Mouse (Mus musculus): ENCODE data around the gene Tex48. TPM values are rescaled to one million over a fixed set of nuclear protein-coding genes. Genes with fewer than 3 reads are reported as not detected.

The Tex48 gene
- polyA plus RNA-seq, 1 experiment from 2014 or later: not detected

DNA sequence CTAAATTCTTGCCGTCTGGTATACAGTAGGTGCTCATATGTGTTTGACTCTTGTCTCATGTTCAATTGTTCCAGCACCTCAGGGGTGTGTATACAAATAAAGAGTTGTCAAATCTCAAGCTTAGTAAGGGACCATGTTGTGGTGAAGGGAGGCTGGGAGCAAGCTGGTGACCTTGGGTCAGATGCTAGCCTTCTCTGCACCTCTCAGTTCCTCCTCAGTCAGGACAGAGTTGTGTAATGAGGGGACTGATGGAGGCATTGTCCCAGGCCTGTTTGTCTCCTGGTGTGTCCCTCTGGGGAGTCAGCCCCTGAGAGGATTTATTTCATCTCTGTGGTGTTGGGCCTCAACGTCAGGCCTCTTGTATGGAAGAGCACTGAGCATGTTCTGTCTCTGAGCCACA, 36.0 kb downstream of the Tex48 start:
- H3K9ac ChIP-seq (ENCODE audit: low read length): no peak overlapping the region
- no peaks in the 10 kb centered on the region for H3K9me3 ChIP-seq (ENCODE audit: control insufficient read depth, low read length)
- no peak for ATAC-seq (ENCODE audit: low read depth)
- WGBS: 70% methylated on average over 2 of the region's 2 CpGs
- no peak overlapping the region for H3K4me2 ChIP-seq (ENCODE audit: low read depth, low read length)
- H3K4me1 ChIP-seq (replicated peaks; ENCODE audit: control insufficient read depth, insufficient read depth, low read length): no peaks in the 10 kb centered on the region
- no peak overlapping the region for H3K4me3 ChIP-seq (ENCODE audit: low read length)
- H3K36me3 ChIP-seq (ENCODE audit: control insufficient read depth, insufficient read depth, low read length): no peaks in the 10 kb centered on the region
- H3K27ac ChIP-seq (ENCODE audit: low read length): no peak overlapping the region
- H3K27me3 ChIP-seq (ENCODE audit: control insufficient read depth, insufficient read depth, low read depth, low read length): no peaks in the 10 kb centered on the region

GRCm38 (mm10) chr4:63585216-63585615, 37.0 kb downstream of the Tex48 start:
- no peak for ATAC-seq (ENCODE audit: low read depth)
- Histone ChIP-seq H3K4me3 (ENCODE audit: low read length) (no peak overlapping the region), H3K9ac (ENCODE audit: low read length) (no peak overlapping the region), H3K36me3 (ENCODE audit: control insufficient read depth, insufficient read depth, low read length) (no peaks in the 10 kb centered on the region), H3K4me2 (ENCODE audit: low read depth, low read length) (no peak overlapping the region), H3K4me1 (replicated peaks; ENCODE audit: control insufficient read depth, insufficient read depth, low read length) (no peaks in the 10 kb centered on the region), H3K27ac (ENCODE audit: low read length) (no peak overlapping the region), H3K27me3 (ENCODE audit: control insufficient read depth, insufficient read depth, low read depth, low read length) (no peaks in the 10 kb centered on the region), H3K9me3 (ENCODE audit: control insufficient read depth, low read length) (no peaks in the 10 kb centered on the region)
- 84% methylated on average over 10 of the region's 10 CpGs for WGBS

GRCm38 (mm10) chr4:63582580-63582979, 39.6 kb downstream of the Tex48 start:
- Histone ChIP-seq H3K9me3 (ENCODE audit: control insufficient read depth, low read length) (no peaks in the 10 kb centered on the region), H3K4me2 (ENCODE audit: low read depth, low read length) (no peak overlapping the region), H3K27me3 (ENCODE audit: control insufficient read depth, insufficient read depth, low read depth, low read length) (no peaks in the 10 kb centered on the region), H3K27ac (ENCODE audit: low read length) (no peak overlapping the region), H3K9ac (ENCODE audit: low read length) (no peak overlapping the region), H3K36me3 (ENCODE audit: control insufficient read depth, insufficient read depth, low read length) (peaks cover 2% of the 10 kb centered on the region; the same call in 1 of the 2 replicates), H3K4me3 (ENCODE audit: low read length) (no peak overlapping the region), H3K4me1 (replicated peaks; ENCODE audit: control insufficient read depth, insufficient read depth, low read length) (no peaks in the 10 kb centered on the region)
- 64% methylated on average over 5 of the region's 5 CpGs for WGBS
- no peak for ATAC-seq (ENCODE audit: low read depth)

- no peak overlapping the region for H3K4me2 ChIP-seq (ENCODE audit: low read depth, low read length)
- no peak overlapping the region for H3K27ac ChIP-seq (ENCODE audit: low read length)
- no peak overlapping the region for H3K4me3 ChIP-seq (ENCODE audit: low read length)
- H3K9ac ChIP-seq (ENCODE audit: low read length): no peak overlapping the region
- H3K27me3 ChIP-seq (ENCODE audit: control insufficient read depth, insufficient read depth, low read depth, low read length): no peaks in the 10 kb centered on the region
- peaks cover 5% of the 10 kb centered on the region; the same call in 1 of the 2 replicates for H3K36me3 ChIP-seq (ENCODE audit: control insufficient read depth, insufficient read depth, low read length)
- WGBS: 43% methylated on average over 6 of the region's 6 CpGs
- no peaks in the 10 kb centered on the region for H3K9me3 ChIP-seq (ENCODE audit: control insufficient read depth, low read length)
- ATAC-seq (ENCODE audit: low read depth): no peak
- H3K4me1 ChIP-seq (replicated peaks; ENCODE audit: control insufficient read depth, insufficient read depth, low read length): no peaks in the 10 kb centered on the region
Observed at GRCm38 (mm10) chr4:63580078-63580477, 42.1 kb downstream of the Tex48 start.

- Histone ChIP-seq H3K27ac (ENCODE audit: low read length) (no peak overlapping the region), H3K4me2 (ENCODE audit: low read depth, low read length) (no peak overlapping the region), H3K27me3 (ENCODE audit: control insufficient read depth, insufficient read depth, low read depth, low read length) (no peaks in the 10 kb centered on the region), H3K36me3 (ENCODE audit: control insufficient read depth, insufficient read depth, low read length) (peaks cover 5% of the 10 kb centered on the region; the same call in 1 of the 2 replicates), H3K4me3 (ENCODE audit: low read length) (no peak overlapping the region), H3K4me1 (replicated peaks; ENCODE audit: control insufficient read depth, insufficient read depth, low read length) (no peaks in the 10 kb centered on the region), H3K9me3 (ENCODE audit: control insufficient read depth, low read length) (no peaks in the 10 kb centered on the region), H3K9ac (ENCODE audit: low read length) (no peak overlapping the region)
- no peak for ATAC-seq (ENCODE audit: low read depth)
- WGBS: 82% methylated on average over 14 of the region's 14 CpGs
Observed at GRCm38 (mm10) chr4:63579649-63580048, 42.6 kb downstream of the Tex48 start.

GRCm38 (mm10) chr4:63572621-63573020, 49.6 kb downstream of the Tex48 start:
- Histone ChIP-seq H3K4me1 (replicated peaks; ENCODE audit: control insufficient read depth, insufficient read depth, low read length) (peaks cover 10% of the 10 kb centered on the region; the same call in 1 of the 2 replicates), H3K4me2 (ENCODE audit: low read depth, low read length) (no peak overlapping the region), H3K9me3 (ENCODE audit: control insufficient read depth, low read length) (no peaks in the 10 kb centered on the region), H3K27ac (ENCODE audit: low read length) (no peak overlapping the region), H3K9ac (ENCODE audit: low read length) (no peak overlapping the region), H3K4me3 (ENCODE audit: low read length) (no peak overlapping the region), H3K36me3 (ENCODE audit: control insufficient read depth, insufficient read depth, low read length) (peaks cover 3% of the 10 kb centered on the region; the same call in 1 of the 2 replicates), H3K27me3 (ENCODE audit: control insufficient read depth, insufficient read depth, low read depth, low read length) (no peaks in the 10 kb centered on the region)
- ATAC-seq (ENCODE audit: low read depth): no peak
- 86% methylated on average over 5 of the region's 5 CpGs for WGBS

DNA sequence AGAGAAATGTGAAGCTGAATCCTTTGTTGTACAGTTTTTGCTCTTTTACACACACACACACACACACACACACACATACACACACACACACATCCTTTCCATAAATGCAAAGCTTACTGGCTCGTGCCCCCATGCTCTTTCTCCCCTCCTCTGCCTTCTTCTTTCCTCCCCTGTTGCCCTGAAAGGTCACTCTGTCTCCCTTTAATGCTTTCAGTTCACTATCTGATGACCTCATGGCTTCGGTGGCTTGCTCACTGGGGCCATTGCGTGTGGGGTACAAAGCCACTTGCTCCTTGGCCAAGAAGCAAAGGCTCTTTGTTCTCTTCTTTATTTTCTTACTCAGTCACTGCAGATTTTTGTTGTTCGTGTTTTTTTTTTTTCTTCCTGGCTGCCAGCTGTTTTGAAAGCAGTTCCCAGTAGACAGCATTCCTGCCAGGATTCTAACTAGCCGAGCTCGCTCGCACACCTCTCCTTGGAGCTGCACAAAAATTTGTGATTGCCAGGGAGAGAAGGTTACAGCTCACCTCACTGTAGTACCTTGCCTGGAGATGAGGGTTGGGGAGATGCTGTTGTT, 51.9 kb downstream of the Tex48 start:
- no peaks in the 10 kb centered on the region for H3K27me3 ChIP-seq (ENCODE audit: control insufficient read depth, insufficient read depth, low read depth, low read length)
- H3K4me1 ChIP-seq (replicated peaks; ENCODE audit: control insufficient read depth, insufficient read depth, low read length): peaks cover 10% of the 10 kb centered on the region; the same call in 1 of the 2 replicates
- H3K27ac ChIP-seq (ENCODE audit: low read length): no peak overlapping the region
- ATAC-seq (ENCODE audit: low read depth): no peak
- no peaks in the 10 kb centered on the region for H3K9me3 ChIP-seq (ENCODE audit: control insufficient read depth, low read length)
- H3K4me3 ChIP-seq (ENCODE audit: low read length): no peak overlapping the region
- H3K36me3 ChIP-seq (ENCODE audit: control insufficient read depth, insufficient read depth, low read length): no peaks in the 10 kb centered on the region
- H3K4me2 ChIP-seq (ENCODE audit: low read depth, low read length): no peak overlapping the region
- no peak overlapping the region for H3K9ac ChIP-seq (ENCODE audit: low read length)
- 35% methylated on average over 7 of the region's 7 CpGs for WGBS

DNA sequence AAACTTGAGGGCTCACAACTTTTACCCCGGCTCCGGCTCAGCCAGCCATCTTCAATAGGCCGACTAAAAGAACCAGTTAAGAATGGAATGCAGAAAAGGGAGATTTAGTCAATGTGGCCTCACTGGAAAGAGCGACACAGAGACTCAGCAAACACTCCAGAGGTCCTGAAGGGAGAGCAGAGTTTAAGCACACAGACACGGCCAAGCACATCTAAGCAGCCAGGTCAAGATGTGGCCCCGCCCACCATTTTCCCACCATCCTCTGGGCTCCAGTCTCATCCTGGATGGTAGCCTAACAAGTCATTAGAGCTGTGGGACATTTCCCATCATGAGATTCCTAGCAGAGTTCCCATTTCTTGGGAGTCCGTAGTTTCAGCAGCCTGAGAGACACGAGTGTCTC, 52.9 kb downstream of the Tex48 start:
- Histone ChIP-seq H3K4me3 (ENCODE audit: low read length) (no peak overlapping the region), H3K4me2 (ENCODE audit: low read depth, low read length) (no peak overlapping the region), H3K27ac (ENCODE audit: low read length) (peak overlapping the region; percentile 61), H3K36me3 (ENCODE audit: control insufficient read depth, insufficient read depth, low read length) (no peaks in the 10 kb centered on the region), H3K9ac (ENCODE audit: low read length) (no peak overlapping the region), H3K4me1 (replicated peaks; ENCODE audit: control insufficient read depth, insufficient read depth, low read length) (peaks cover 10% of the 10 kb centered on the region; the same call in 1 of the 2 replicates), H3K9me3 (ENCODE audit: control insufficient read depth, low read length) (no peaks in the 10 kb centered on the region), H3K27me3 (ENCODE audit: control insufficient read depth, insufficient read depth, low read depth, low read length) (no peaks in the 10 kb centered on the region)
- peak; percentile 77; the same call in 1 of the 2 replicates for ATAC-seq (ENCODE audit: low read depth)
- 63% methylated on average over 8 of the region's 8 CpGs for WGBS

DNA sequence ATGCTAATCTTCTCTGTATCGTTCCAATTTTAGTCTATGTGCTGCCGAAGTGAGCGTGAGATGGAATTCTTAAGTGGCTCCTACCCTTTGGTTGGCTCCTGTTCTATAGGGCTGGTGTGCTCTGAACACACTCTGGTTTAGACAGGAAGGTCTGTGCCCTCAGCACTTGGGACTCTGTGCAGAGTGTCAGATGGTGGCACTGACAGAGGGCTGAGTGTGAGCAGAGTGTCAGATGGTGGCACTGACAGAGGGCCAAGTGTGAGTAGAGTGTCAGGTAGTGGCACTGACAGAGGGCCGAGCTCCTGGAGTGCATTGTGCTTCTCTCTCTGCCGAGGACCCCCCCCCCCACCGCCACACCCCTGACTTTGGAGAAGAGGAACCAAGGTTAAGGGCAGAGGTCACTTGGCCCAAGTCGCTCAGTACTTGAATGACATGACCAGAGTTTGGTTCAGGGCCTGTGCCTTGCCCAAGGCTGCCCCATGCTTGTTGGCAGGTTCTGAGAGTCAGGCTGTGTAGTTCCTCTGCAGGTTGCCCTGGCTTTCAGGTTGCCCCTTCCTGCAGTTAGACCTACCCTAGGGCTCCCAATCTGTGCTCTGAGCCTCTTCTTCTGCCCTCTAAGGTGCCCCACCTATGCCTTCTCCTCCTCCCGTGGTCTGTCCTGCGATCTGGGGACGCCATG, 54.4 kb downstream of the Tex48 start:
- Histone ChIP-seq H3K27me3 (ENCODE audit: control insufficient read depth, insufficient read depth, low read depth, low read length) (no peaks in the 10 kb centered on the region), H3K4me2 (ENCODE audit: low read depth, low read length) (no peak overlapping the region), H3K36me3 (ENCODE audit: control insufficient read depth, insufficient read depth, low read length) (no peaks in the 10 kb centered on the region), H3K4me3 (ENCODE audit: low read length) (no peak overlapping the region), H3K9me3 (ENCODE audit: control insufficient read depth, low read length) (no peaks in the 10 kb centered on the region), H3K27ac (ENCODE audit: low read length) (no peak overlapping the region), H3K9ac (ENCODE audit: low read length) (no peak overlapping the region), H3K4me1 (replicated peaks; ENCODE audit: control insufficient read depth, insufficient read depth, low read length) (peaks cover 10% of the 10 kb centered on the region; the same call in 1 of the 2 replicates)
- no peak for ATAC-seq (ENCODE audit: low read depth)
- 73% methylated on average over 10 of the region's 10 CpGs for WGBS
